Mouse (Mus musculus): ENCODE measurements at regions not wholly inside any gene's neighbourhood (a gene's known extent, or its start where the extent isn't known, plus 50 kb on each side); places are given as distances from the start of the nearest gene placed in this dataset.

DNA sequence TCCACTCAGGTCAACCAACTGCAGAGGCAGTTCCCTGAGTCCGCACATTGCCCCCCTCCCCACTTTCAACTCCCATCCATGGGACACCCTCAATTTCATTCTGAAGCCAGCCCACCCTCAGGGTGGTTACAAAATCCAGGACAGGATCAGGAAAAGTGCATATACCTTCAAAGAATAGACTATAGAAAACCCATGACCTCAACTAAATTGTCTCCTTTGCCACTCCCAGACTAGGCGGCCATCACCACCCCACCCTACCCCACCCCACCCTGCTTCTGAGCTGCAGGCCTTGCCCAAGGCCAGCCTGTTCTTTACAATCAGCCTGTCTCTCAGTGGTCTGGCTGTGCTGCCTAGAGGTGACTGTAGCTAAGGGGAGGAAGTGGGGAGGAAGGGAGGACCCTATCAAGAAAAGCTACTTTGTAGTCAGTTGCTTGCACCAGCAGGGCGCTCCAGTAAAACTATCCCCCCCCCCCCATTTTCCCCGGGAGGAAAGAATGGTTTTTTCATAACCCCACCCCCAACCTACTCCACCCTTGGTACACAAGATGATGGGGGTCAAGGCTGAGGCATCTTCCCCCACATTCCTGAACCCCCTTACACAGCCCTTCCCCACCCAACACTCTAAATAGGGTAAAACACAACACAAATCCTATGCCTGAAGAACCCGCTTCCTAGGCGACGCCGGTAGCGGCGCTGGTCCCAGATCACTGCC lies 490.9 kb downstream of the Prss52 start:
- DNase-seq = no peak

DNA sequence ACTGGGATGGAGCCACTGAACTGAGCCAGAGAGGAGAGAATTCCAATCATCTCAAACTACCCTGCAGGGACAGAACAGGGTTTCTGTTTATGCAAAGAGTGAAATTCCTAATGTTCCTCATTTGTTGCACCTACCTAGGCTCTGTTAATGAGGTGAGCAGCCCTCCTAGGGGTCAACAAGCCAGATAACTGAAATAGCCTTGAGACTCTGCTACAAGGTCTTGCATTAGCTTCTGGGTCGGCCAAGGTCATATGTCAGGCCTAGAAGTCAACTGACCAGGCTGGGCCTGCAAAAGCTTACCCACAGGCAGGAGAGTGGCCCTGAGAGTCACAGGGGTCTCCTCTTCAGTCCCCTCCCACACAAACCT lies 491.4 kb downstream of the Prss52 start:
- no peak for DNase-seq

DNA sequence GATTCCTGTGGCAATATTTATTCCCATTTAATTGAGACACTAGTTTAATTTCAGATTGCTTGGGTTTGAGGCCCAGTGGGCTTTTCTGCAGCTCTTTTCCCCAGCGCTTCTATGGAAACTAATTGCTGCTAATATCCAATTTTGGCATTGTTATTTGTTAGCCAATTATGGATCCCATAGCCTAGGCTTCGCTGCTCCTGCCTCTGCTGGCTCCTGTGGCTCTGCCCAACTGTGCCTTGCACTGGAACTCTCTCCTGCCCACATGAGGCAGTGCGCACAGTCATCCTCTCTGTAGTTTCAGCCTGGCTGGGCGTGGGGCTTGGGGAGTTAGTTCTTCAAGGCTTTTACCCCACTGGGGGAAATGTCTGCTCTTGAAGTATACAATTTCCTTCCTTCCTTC lies 491.8 kb downstream of the Prss52 start:
- no peak for DNase-seq

DNA sequence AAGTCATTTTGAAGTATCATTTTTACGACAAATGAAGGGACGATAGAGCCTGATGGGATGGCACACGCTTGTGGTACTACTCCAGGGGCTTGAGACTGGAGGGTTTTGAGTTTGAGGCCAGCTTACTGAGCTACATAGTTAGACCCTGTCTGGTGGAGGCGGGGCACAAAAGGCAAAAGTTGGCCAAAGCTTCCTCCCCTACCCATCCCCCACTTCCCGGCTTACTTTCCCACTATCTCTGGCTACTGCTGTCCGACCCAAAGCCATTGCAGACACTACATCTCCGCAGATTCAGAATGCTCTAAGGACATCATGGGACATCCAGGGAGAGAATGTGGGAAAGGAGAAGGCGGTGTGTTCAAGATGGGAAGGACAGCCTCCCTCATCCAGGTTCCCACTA lies 493.1 kb downstream of the Prss52 start:
- DNase-seq = no peak

Small RNA genes in the stretch of these regions (microRNA-seq; reads per million reads assigned to microRNA genes)
- 0 reads per million in 2 experiments for gene Mir124a-1 (ENCODE audit: borderline replicate concordance in 2 of 2)
- 0 reads per million in 2 experiments for gene Mir3078 (ENCODE audit: borderline replicate concordance in 2 of 2)

Measured in gastrocnemius, postnatal 25 days (tissue).